Mouse (Mus musculus) myocyte (in vitro differentiated cells): Measurements from ENCODE around the gene Mybpc3.

Source experiments
- CEBPB ChIP-seq: IDR thresholded peaks from 2 replicates; pipeline ENCODE4 v1.6.1; 2011; ENCODE audit warnings: mild to moderate bottlenecking, moderate library complexity; ENCODE audit not compliant: poor library complexity, insufficient read depth, severe bottlenecking
- E2F4 ChIP-seq: IDR thresholded peaks from one replicate; pipeline ENCODE4 v1.6.1; 2011; ENCODE audit warnings: mild to moderate bottlenecking, control low read depth, moderate library complexity; ENCODE audit not compliant: insufficient read depth
- MAX ChIP-seq: IDR thresholded peaks from one replicate; pipeline ENCODE4 v1.6.1; 2011; ENCODE audit warnings: low read depth, mild to moderate bottlenecking, control low read depth
- MYOD1 ChIP-seq, 3 experiments: IDR thresholded peaks; one replicate each; pipeline ENCODE4 v1.6.1; 2011; ENCODE audit warnings: control low read depth in 2 of 3, low read depth in 2 of 3, mild to moderate bottlenecking in 2 of 3, moderate library complexity in 1 of 3; ENCODE audit not compliant: insufficient read length in 2 of 3, control insufficient read depth in 1 of 3
- MYOG ChIP-seq, 3 experiments: IDR thresholded peaks; one replicate each; pipeline ENCODE4 v1.6.1; 2011; ENCODE audit warnings: control low read depth in 2 of 3, low read depth in 2 of 3, mild to moderate bottlenecking in 2 of 3; ENCODE audit not compliant: insufficient read length in 2 of 3, control insufficient read depth in 1 of 3, insufficient read depth in 1 of 3
- POLR2A ChIP-seq: IDR thresholded peaks from one replicate; pipeline ENCODE4 v1.6.1; 2011; ENCODE audit warnings: low read depth, mild to moderate bottlenecking, control low read depth, moderate library complexity; ENCODE audit not compliant: insufficient read length
- POLR2AphosphoS2 ChIP-seq: IDR thresholded peaks from one replicate; pipeline ENCODE4 v1.6.1; 2011; ENCODE audit warnings: low read depth, control low read depth; ENCODE audit not compliant: insufficient read length
- SRF ChIP-seq: IDR thresholded peaks from one replicate; pipeline ENCODE4 v1.6.1; 2011; ENCODE audit warnings: low read depth; ENCODE audit not compliant: control insufficient read depth, insufficient read length
- TCF12 ChIP-seq: IDR thresholded peaks from one replicate; pipeline ENCODE4 v1.6.1; 2011; ENCODE audit warnings: mild to moderate bottlenecking, control low read depth; ENCODE audit not compliant: poor library complexity, insufficient read depth, severe bottlenecking
- TCF3 ChIP-seq: IDR thresholded peaks from one replicate; pipeline ENCODE4 v1.6.1; 2011; ENCODE audit warnings: low read depth, control low read depth; ENCODE audit not compliant: insufficient read length
- USF1 ChIP-seq: IDR thresholded peaks from one replicate; pipeline ENCODE4 v1.6.1; 2011; ENCODE audit warnings: low read depth, mild to moderate bottlenecking, control low read depth, moderate library complexity

DNA sequence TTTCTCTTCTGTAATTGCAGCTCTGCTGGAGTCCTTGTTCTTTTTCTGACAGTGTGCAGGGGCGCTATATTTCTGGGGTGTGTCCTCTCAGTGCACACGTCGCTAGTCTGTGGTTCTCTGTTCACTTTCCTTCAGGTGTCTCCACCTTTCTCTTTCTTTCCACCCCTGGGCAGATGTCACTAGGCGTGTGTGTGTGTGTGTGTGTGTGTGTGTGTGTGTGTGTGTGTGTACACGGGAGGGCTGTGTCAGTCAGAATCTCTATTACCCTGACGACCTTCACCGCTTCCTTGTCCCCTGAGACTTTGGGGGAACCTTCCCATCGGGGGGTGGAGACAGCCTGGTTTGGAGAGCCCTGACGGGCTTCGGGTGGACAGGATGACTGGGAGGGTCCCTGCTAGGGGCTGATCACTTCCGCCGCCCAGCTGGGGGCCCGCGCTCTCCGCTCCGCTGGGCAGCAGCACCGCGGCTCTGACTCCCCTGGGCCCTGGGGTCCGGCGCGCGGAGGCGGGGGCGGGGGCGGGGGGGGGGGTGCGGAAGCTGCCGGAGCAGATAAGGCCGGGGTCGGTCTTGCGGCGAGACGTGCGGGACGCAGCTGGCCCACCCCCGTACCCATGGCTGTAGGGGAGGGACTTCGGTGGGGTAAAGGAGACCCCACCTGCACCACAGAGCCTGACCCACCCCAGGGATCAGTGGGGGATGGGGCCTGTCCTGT, 39.5 kb upstream of the Mybpc3 start:
- TF ChIP-seq CEBPB (no peak), POLR2AphosphoS2 (no peak), POLR2A (no peak), MYOG (IDR thresholded peaks at IDR 0.05; ENCODE audit: control insufficient read depth in 1 of 3, insufficient read depth in 1 of 3, insufficient read length in 2 of 3, low read depth in 2 of 3) (no peak), MAX (no peak), TCF3 (no peak), TCF12 (no peak), MYOD1 (IDR thresholded peaks at IDR 0.05; ENCODE audit: control insufficient read depth in 1 of 3, insufficient read length in 2 of 3, low read depth in 2 of 3) (no peak), E2F4 (no peak), USF1 (no peak), SRF (no peak)
